Mouse (Mus musculus): Measurements from ENCODE around the gene Cldnd1.

Cldnd1 gene

GRCm38 (mm10) chr16:58727477-58728131 is at the start of gene Cldnd1:
Cldnd1 (plus strand) TSS chr16:58727910.
- DNase-seq, result peak; percentile 94 to 95

GRCm38 (mm10) chr16:58678660-58679059 is 49.0 kb upstream of the Cldnd1 start:
- DNase-seq, result no peak

GRCm38 (mm10) chr16:58682046-58682445 is 45.7 kb upstream of the Cldnd1 start:
- no peak for DNase-seq

GRCm38 (mm10) chr16:58682870-58683269 is 44.8 kb upstream of the Cldnd1 start:
- DNase-seq, result no peak

GRCm38 (mm10) chr16:58683911-58684310 is 43.8 kb upstream of the Cldnd1 start:
- no peak for DNase-seq

GRCm38 (mm10) chr16:58684537-58684936 is 43.2 kb upstream of the Cldnd1 start:
- no peak for DNase-seq

- no peak for DNase-seq
These were observed 41.9 kb upstream of the Cldnd1 start for GRCm38 (mm10) chr16:58685548-58686537.

GRCm38 (mm10) chr16:58688534-58688933 is 39.2 kb upstream of the Cldnd1 start:
- no peak for DNase-seq

- no peak for DNase-seq
These were observed 38.0 kb upstream of the Cldnd1 start for GRCm38 (mm10) chr16:58689555-58690169.

GRCm38 (mm10) chr16:58690322-58690732 is 37.4 kb upstream of the Cldnd1 start:
- no peak for DNase-seq

- DNase-seq, result no peak
These were observed 33.6 kb upstream of the Cldnd1 start for GRCm38 (mm10) chr16:58694091-58694490.

GRCm38 (mm10) chr16:58696796-58697195 is 30.9 kb upstream of the Cldnd1 start:
- DNase-seq, result no peak

- no peak for DNase-seq
These were observed 30.4 kb upstream of the Cldnd1 start for GRCm38 (mm10) chr16:58697261-58697660.

GRCm38 (mm10) chr16:58700174-58700573 is 27.5 kb upstream of the Cldnd1 start:
- DNase-seq, result no peak

- no peak for DNase-seq
These were observed 26.8 kb upstream of the Cldnd1 start for GRCm38 (mm10) chr16:58700816-58701424.

GRCm38 (mm10) chr16:58701779-58702178 is 25.9 kb upstream of the Cldnd1 start:
- no peak for DNase-seq

- no peak for DNase-seq
These were observed 25.3 kb upstream of the Cldnd1 start for GRCm38 (mm10) chr16:58702329-58702932.

- no peak for DNase-seq
These were observed 24.2 kb upstream of the Cldnd1 start for GRCm38 (mm10) chr16:58703382-58704124.

GRCm38 (mm10) chr16:58704999-58705398 is 22.7 kb upstream of the Cldnd1 start:
- no peak for DNase-seq

GRCm38 (mm10) chr16:58707276-58707905 is 20.3 kb upstream of the Cldnd1 start:
- DNase-seq, result no peak
